Mouse (Mus musculus) kidney, embryonic 14.5 days (tissue): ENCODE data around the gene Fam57b. TPM values are rescaled to one million over a fixed set of nuclear protein-coding genes. Genes with fewer than 3 reads are reported as not detected.

Experiments
- ATAC-seq: fragments of 200-750 bp; cut with Nextera tagmentation; 2 replicates; pipeline ENCODE4 v1.8.0; 2017; ENCODE audit warnings: moderate number of reproducible peaks, mild to moderate bottlenecking, moderate TSS enrichment, moderate library complexity; ENCODE audit not compliant: low FRiP score, low TSS enrichment
- H3K27ac ChIP-seq: fragments of 300-500 bp; sonication (generic); 2 replicates; pipeline ENCODE4 v1.5.1; 2014; ENCODE audit warnings: low read depth, mild to moderate bottlenecking, low read length, moderate library complexity, mixed read lengths
- H3K27me3 ChIP-seq: fragments of 300-500 bp; sonication (generic); 2 replicates; pipeline ENCODE4 v1.6.1; 2014; ENCODE audit warnings: mild to moderate bottlenecking, low read length; ENCODE audit not compliant: control insufficient read depth, insufficient read depth
- H3K36me3 ChIP-seq: fragments of 300-500 bp; sonication (generic); 2 replicates; pipeline ENCODE4 v1.6.1; 2014; ENCODE audit warnings: low read length, mixed read lengths; ENCODE audit not compliant: control insufficient read depth, insufficient read depth
- H3K4me1 ChIP-seq: fragments of 300-500 bp; sonication (generic); 2 replicates; pipeline ENCODE4 v1.6.1; 2014; ENCODE audit warnings: low read length, mixed read lengths; ENCODE audit not compliant: control insufficient read depth, insufficient read depth
- H3K4me2 ChIP-seq: fragments of 300-500 bp; sonication (generic); replicated peaks from 2 replicates; pipeline ENCODE4 v1.6.1; 2014; ENCODE audit warnings: low read depth, mild to moderate bottlenecking, low read length
- H3K4me3 ChIP-seq: fragments of 300-500 bp; sonication (generic); 2 replicates; pipeline ENCODE4 v1.5.1; 2014; ENCODE audit warnings: mild to moderate bottlenecking, low read length
- H3K9ac ChIP-seq: fragments of 300-500 bp; sonication (generic); 2 replicates; pipeline ENCODE4 v1.6.1; 2014; ENCODE audit warnings: low read depth, mild to moderate bottlenecking, low read length, moderate library complexity
- H3K9me3 ChIP-seq: fragments of 300-500 bp; sonication (generic); 2 replicates; pipeline ENCODE4 v1.6.1; 2016; ENCODE audit warnings: low read length; ENCODE audit not compliant: control insufficient read depth
- WGBS: fragments of 180-500 bp; shearing (Covaris S2); extraction: QIAGEN DNeasy Blood & Tissue Kit; methylation state at CpG from one replicate; pipeline ENCODE4 v1.1.7; 2014; 5-methylcytosine and 5-hydroxymethylcytosine counted together
- polyA plus RNA-seq: library from polyadenylated mRNA; unstranded; fragments of >200 nt; fragmentation: Nextera tagmentation; extraction: Ambion mirVana; gene quantifications from 2 replicates; pipeline ENCODE4 v1.2.1, GENCODE M21; 2014

Gene Fam57b
- polyA plus RNA-seq, 1 experiment from 2014 or later: 0.15 TPM

GRCm38 (mm10) chr7:126793456-126794270, 3.8 kb upstream of the Fam57b start:
- H3K27me3 ChIP-seq: no peaks in the 10 kb centered on the region
- H3K27ac ChIP-seq: no peak overlapping the region
- no peak for ATAC-seq
- WGBS: 72% methylated on average over 4 of the region's 4 CpGs
- no peak overlapping the region for H3K4me3 ChIP-seq
- H3K36me3 ChIP-seq: peaks cover 54% of the 10 kb centered on the region
- H3K4me2 ChIP-seq: no peak overlapping the region
- H3K4me1 ChIP-seq: peaks cover 20% of the 10 kb centered on the region
- H3K9ac ChIP-seq: no peak overlapping the region
- no peaks in the 10 kb centered on the region for H3K9me3 ChIP-seq

- 68% methylated on average over 4 of the region's 4 CpGs for WGBS
- H3K4me2 ChIP-seq: no peak overlapping the region
Observed at GRCm38 (mm10) chr7:126794271-126794605, 3.2 kb upstream of the Fam57b start.

GRCm38 (mm10) chr7:126795387-126796317, 1.8 kb upstream of the Fam57b start:
- no peak for ATAC-seq
- Histone ChIP-seq H3K27me3 (no peaks in the 10 kb centered on the region), H3K4me2 (no peak overlapping the region), H3K4me3 (no peak overlapping the region), H3K27ac (no peak overlapping the region), H3K9ac (no peak overlapping the region), H3K36me3 (peaks cover 37% of the 10 kb centered on the region), H3K4me1 (peaks cover 22% of the 10 kb centered on the region), H3K9me3 (no peaks in the 10 kb centered on the region)
- WGBS: 80% methylated on average over 16 of the region's 16 CpGs

More at GRCm38 (mm10) chr7:126794271-126794605, 3.2 kb upstream of the Fam57b start:
- Histone ChIP-seq H3K4me1 (peaks cover 20% of the 10 kb centered on the region), H3K27me3 (no peaks in the 10 kb centered on the region), H3K9me3 (no peaks in the 10 kb centered on the region), H3K4me3 (no peak overlapping the region), H3K27ac (no peak overlapping the region), H3K9ac (no peak overlapping the region), H3K36me3 (peaks cover 49% of the 10 kb centered on the region)
- no peak for ATAC-seq

GRCm38 (mm10) chr7:126796350-126796932, 1.0 kb upstream of the Fam57b start:
- Histone ChIP-seq H3K9ac (no peak overlapping the region), H3K4me1 (peaks cover 17% of the 10 kb centered on the region), H3K4me3 (peak overlapping the region; percentile 92), H3K4me2 (peak overlapping the region; percentile 73; the same call in 1 of the 2 replicates), H3K9me3 (no peaks in the 10 kb centered on the region), H3K27ac (no peak overlapping the region), H3K27me3 (no peaks in the 10 kb centered on the region), H3K36me3 (peaks cover 37% of the 10 kb centered on the region)
- WGBS: 76% methylated on average over 8 of the region's 8 CpGs
- no peak for ATAC-seq

- H3K9me3 ChIP-seq: no peaks in the 10 kb centered on the region
- 1% methylated on average over 40 of the region's 40 CpGs for WGBS
Observed at GRCm38 (mm10) chr7:126798127-126799049, 920 bp downstream of the Fam57b start.

GRCm38 (mm10) chr7:126799050-126799467, 1.6 kb downstream of the Fam57b start:
- under 1% methylated on average over 26 of the region's 36 CpGs for WGBS
- H3K27me3 ChIP-seq: no peaks in the 10 kb centered on the region
- H3K9me3 ChIP-seq: no peaks in the 10 kb centered on the region
- peak overlapping the region; percentile 73 for H3K4me2 ChIP-seq
- peaks cover 17% of the 10 kb centered on the region for H3K4me1 ChIP-seq
- peak overlapping the region; percentile 94 for H3K27ac ChIP-seq
- peaks cover 47% of the 10 kb centered on the region for H3K36me3 ChIP-seq
- peak overlapping the region; percentile 90 for H3K9ac ChIP-seq
- peak; percentile 95 for ATAC-seq
- H3K4me3 ChIP-seq: peak overlapping the region; percentile 92

More at GRCm38 (mm10) chr7:126798127-126799049, 920 bp downstream of the Fam57b start:
- H3K9ac ChIP-seq: peak overlapping the region; percentile 90
- peak overlapping the region; percentile 73 for H3K4me2 ChIP-seq
- H3K4me3 ChIP-seq: peak overlapping the region; percentile 92
- H3K27ac ChIP-seq: peak overlapping the region; percentile 93
- H3K4me1 ChIP-seq: peaks cover 17% of the 10 kb centered on the region
- no peak for ATAC-seq
- H3K27me3 ChIP-seq: no peaks in the 10 kb centered on the region
- peaks cover 42% of the 10 kb centered on the region for H3K36me3 ChIP-seq

- peak; percentile 92 for ATAC-seq
- peaks cover 17% of the 10 kb centered on the region for H3K4me1 ChIP-seq
- H3K4me2 ChIP-seq: peak overlapping the region; percentile 73
- peak overlapping the region; percentile 94 for H3K27ac ChIP-seq
- no peaks in the 10 kb centered on the region for H3K27me3 ChIP-seq
- H3K4me3 ChIP-seq: peak overlapping the region; percentile 92
- peaks cover 41% of the 10 kb centered on the region for H3K36me3 ChIP-seq
- no peaks in the 10 kb centered on the region for H3K9me3 ChIP-seq
- WGBS: 1% methylated on average over 36 of the region's 38 CpGs
- H3K9ac ChIP-seq: peak overlapping the region; percentile 75
Observed at GRCm38 (mm10) chr7:126799468-126800268, 2.2 kb downstream of the Fam57b start.
